Mouse (Mus musculus) testis, adult 2 months (tissue): Measurements from ENCODE around the gene Sf3b4. TPM values are rescaled to one million over a fixed set of nuclear protein-coding genes. Genes with fewer than 3 reads are reported as not detected.

ENCODE experiments used
- H3K27ac ChIP-seq: fragments of 200-500 bp; 2 replicates; pipeline ENCODE4 v1.5.1; 2012; ENCODE audit warnings: low read depth, low read length; ENCODE audit not compliant: control insufficient read depth, insufficient read depth
- H3K27me3 ChIP-seq: fragments of 200-500 bp; 2 replicates; pipeline ENCODE4 v1.6.1; 2012; ENCODE audit warnings: mild to moderate bottlenecking, low read length, moderate library complexity; ENCODE audit not compliant: control insufficient read depth, insufficient read depth
- H3K36me3 ChIP-seq: fragments of 200-500 bp; 2 replicates; pipeline ENCODE4 v1.6.1; 2012; ENCODE audit warnings: mild to moderate bottlenecking, low read length; ENCODE audit not compliant: control insufficient read depth, insufficient read depth
- H3K4me1 ChIP-seq: fragments of 200-500 bp; 2 replicates; pipeline ENCODE4 v1.6.1; 2012; ENCODE audit warnings: low read length; ENCODE audit not compliant: control insufficient read depth, insufficient read depth
- H3K4me3 ChIP-seq: fragments of 200-500 bp; 2 replicates; pipeline ENCODE4 v1.5.1; 2012; ENCODE audit warnings: low read depth, mild to moderate bottlenecking, low read length, moderate library complexity, mixed read lengths; ENCODE audit not compliant: control insufficient read depth
- CTCF ChIP-seq: fragments of 200-500 bp; IDR thresholded peaks from 2 replicates; pipeline ENCODE4 v1.5.1; 2012; ENCODE audit warnings: low read depth, mild to moderate bottlenecking, inconsistent platforms, low read length, moderate library complexity; ENCODE audit not compliant: control insufficient read depth, insufficient read depth, insufficient replicate concordance
- POLR2A ChIP-seq: fragments of 200-500 bp; IDR thresholded peaks from 2 replicates; pipeline ENCODE4 v1.6.1; 2012; ENCODE audit warnings: low read depth, mild to moderate bottlenecking, inconsistent platforms, low read length, moderate library complexity; ENCODE audit not compliant: control insufficient read depth
- polyA plus RNA-seq: library from polyadenylated mRNA; depleted of rRNA; stranded (reverse); fragments of >200 nt; gene quantifications from 2 replicates; pipeline ENCODE4 v1.2.3, GENCODE M21; 2012

Gene Sf3b4
- polyA plus RNA-seq, 1 experiment, result 143 TPM

DNA sequence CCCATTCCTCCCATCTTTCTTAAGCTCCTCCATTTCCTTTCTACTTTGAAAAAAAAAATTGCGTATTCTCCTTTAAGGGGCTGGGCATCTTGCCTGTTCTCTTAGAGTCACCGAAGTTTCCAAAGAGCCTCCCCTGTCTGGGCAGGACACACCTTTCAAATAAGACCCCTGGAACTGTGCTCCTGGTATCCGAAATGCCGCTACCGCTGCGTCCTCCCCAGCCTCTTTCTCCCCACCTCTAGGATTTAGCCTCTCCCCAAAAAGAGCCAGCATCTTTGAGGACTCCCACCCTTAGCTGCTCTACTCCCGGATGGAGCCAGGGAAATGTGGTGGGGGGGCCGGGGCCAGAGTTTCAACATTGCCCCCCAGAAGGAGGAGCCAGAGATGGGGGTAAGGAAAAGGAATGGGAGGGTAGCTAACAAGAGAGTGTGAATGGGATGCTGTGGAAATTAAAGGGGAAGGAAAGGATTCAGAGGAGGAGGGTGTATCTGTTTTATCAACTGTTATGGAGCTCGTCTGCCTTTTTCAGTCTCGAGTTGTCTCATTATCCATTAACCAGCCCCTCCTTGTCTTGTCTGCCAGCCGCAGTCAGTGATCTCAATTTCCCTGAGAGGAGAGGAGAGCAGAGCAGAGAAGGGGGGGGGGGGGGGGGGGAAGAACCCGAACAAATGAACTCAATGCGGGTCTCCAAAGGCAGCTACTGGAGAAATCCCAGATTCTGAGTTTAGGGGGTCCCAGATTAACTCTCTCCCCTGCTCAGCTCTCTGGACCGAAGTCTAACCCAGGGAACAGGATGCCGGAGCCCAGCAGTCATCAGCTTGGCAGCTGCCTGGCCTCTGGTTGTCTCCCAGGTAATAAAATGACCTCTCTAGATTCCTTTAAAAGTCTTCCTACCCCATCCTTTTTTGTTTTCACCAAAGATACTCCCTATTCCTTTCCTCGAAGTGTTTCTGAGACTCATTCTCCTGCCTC lies 10.0 kb upstream of the Sf3b4 start, which contains the start of gene Mtmr11:
Mtmr11 (plus strand) TSS at position 136 of the 972 bp plus-strand sequence.
- peak within 1 kb of the TSS; percentile 28 for H3K27ac ChIP-seq
- TF ChIP-seq CTCF (no peak), POLR2A (no peak)
- no peaks in the 10 kb centered on the region for H3K27me3 ChIP-seq
- peak within 1 kb of the TSS; percentile 62 for H3K4me3 ChIP-seq
- H3K36me3 ChIP-seq, result no peaks in the 10 kb centered on the region
- peaks cover 6% of the 10 kb centered on the region for H3K4me1 ChIP-seq

DNA sequence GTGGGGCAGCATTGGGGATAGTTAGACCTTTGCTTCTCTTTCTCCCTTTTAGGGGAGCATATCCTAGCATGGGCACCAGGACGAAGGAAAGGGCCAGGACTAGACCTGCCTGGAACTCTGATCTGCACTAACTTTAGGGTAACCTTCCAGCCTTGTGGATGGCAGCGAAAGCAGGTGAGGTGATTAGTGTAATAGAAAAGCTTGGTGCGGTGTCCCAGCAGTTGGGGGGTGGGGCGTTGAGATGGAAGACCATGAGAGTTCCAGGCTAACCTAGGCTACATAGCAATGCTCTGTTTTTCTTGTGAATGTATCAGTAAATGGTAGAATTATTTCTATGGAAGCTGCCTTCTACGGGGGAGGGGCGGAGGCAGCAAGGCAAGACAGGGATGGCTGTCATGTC lies 9.1 kb upstream of the Sf3b4 start:
- H3K36me3 ChIP-seq, result no peaks in the 10 kb centered on the region
- H3K27me3 ChIP-seq, result no peaks in the 10 kb centered on the region
- H3K27ac ChIP-seq, result no peak overlapping the region
- TF ChIP-seq CTCF (no peak), POLR2A (no peak)
- H3K4me1 ChIP-seq, result peaks cover 6% of the 10 kb centered on the region
- no peak overlapping the region for H3K4me3 ChIP-seq

DNA sequence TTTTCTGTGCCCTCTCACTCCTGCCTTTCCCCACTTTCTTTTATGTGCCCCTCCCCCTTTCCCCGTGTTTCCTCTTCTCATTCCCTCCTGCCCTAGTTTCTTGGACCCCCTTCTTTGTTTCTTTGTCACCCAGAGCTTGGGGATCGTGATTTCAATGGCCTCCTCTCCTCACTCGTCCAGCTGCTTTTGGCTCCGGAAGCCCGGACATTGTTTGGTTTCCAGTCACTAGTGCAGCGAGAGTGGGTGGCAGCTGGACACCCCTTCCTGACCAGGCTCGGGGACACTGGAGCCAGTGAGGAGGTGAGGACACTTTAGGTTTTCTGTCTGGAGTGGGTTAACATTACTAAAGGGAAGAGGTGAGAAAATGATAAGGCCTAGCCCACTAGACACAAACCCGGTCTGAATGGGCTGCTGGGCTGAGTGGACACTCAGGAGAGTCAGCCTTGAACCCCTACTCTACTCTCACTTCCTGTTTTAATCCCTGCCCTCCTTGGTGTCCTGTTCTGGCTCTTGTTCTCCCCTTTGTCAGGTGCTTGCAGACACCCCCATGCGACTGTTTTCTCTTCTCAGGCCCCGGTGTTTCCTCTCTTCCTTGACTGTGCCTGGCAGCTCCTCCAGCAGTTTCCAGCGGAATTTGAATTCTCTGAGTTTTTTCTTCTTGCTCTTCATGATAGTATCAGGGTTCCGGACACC lies 3.5 kb upstream of the Sf3b4 start:
- H3K27me3 ChIP-seq, result no peaks in the 10 kb centered on the region
- peaks cover 3% of the 10 kb centered on the region for H3K36me3 ChIP-seq
- H3K4me1 ChIP-seq, result no peaks in the 10 kb centered on the region; the same call in none of the 2 replicates
- H3K4me3 ChIP-seq, result no peak overlapping the region
- TF ChIP-seq POLR2A (no peak), CTCF (no peak)
- no peak overlapping the region for H3K27ac ChIP-seq

DNA sequence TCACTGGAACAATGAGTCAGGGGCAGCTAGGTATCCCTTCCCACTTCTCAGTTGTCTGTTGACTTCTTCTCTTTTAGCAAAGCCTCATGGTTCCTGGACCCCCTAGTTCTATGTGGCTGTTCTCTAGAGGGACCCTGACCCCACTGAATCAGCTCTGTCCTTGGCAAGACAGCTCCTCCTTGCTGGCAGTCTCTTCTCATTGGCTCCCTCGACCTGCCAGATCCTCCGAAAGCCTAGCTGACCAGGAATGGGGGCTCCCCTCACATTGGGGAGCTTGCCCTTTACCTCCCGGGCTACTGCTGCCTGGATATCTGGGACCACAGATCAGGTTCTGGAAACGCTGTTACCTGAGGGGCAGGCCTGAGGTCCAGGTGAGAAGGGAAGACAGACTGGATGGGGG lies 1.9 kb upstream of the Sf3b4 start:
- H3K27ac ChIP-seq, result no peak overlapping the region
- no peaks in the 10 kb centered on the region; the same call in none of the 2 replicates for H3K4me1 ChIP-seq
- H3K27me3 ChIP-seq, result no peaks in the 10 kb centered on the region
- H3K4me3 ChIP-seq, result peak overlapping the region; percentile 50
- peaks cover 8% of the 10 kb centered on the region for H3K36me3 ChIP-seq
- TF ChIP-seq CTCF, result no peak
- TF ChIP-seq POLR2A, result no peak

DNA sequence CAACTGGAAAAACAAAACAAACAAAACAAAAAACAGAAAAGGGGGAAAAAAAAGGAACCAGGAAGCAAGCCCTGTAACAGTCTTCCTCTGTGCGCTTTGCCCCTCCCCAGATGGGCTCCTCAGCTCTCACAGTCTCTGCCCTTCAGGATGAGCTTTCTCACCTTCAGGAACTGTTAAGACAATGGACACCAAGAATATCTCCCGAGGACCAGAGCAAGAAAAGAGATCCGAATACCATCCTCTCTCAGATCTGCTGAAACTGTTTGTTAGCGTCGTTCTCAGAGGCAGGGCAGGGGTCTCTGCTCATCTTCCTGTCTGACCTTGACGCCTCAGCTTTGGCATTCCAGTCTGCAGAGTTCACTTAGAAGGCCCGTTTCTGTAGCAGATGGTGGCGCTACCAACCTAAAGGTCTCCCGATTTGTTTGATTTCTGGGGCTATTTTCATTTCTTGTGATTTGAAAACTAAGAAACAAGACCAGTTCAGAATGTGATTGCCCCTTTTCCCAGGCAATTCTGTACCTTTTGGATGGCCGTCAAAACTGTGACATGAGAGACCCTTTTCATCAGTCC lies 1.1 kb upstream of the Sf3b4 start:
- Histone ChIP-seq H3K4me1 (no peaks in the 10 kb centered on the region; the same call in none of the 2 replicates), H3K27ac (peak overlapping the region; percentile 89), H3K4me3 (peak overlapping the region; percentile 98), H3K27me3 (no peaks in the 10 kb centered on the region), H3K36me3 (peaks cover 10% of the 10 kb centered on the region)
- TF ChIP-seq CTCF (no peak), POLR2A (no peak)

DNA sequence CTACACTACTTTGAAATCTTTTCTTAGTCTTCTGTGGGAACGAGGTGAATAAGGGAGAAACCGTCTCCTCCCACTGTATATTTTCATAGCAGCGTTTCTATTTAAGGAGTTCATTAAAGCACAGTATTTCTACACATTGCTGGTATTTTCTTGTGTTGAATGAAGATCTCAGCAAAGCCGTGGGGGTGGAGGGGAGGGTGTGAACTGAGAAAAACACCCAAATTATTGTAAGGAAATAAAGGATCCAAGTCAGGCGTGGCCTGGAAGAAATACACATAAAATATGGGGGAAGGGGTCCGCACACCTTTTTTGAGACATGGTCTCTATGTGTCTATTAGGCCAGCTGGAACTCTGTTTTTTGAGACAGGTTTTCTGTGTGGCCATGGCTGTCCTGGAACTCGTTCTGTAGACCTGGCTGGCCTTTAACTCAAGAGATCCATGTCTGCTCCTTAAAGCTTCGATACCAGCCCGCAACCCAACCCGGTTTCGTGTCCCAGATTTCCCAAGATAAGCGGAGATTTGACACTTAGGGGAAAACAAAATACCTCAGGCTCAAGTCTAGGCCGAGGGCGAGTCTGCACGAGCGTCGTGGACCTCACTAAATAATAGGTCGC lies 442 bp upstream of the Sf3b4 start:
- H3K27me3 ChIP-seq, result no peaks in the 10 kb centered on the region
- no peaks in the 10 kb centered on the region; the same call in none of the 2 replicates for H3K4me1 ChIP-seq
- TF ChIP-seq POLR2A (no peak), CTCF (no peak)
- H3K27ac ChIP-seq, result peak overlapping the region; percentile 89
- peaks cover 10% of the 10 kb centered on the region for H3K36me3 ChIP-seq
- peak overlapping the region; percentile 98 for H3K4me3 ChIP-seq
